Mouse (Mus musculus) kidney, postnatal 0 days (tissue): ENCODE data around the gene Rab13. TPM values are rescaled to one million over a fixed set of nuclear protein-coding genes. Genes with fewer than 3 reads are reported as not detected.

Experiments used
- ATAC-seq: fragments of 200-750 bp; cut with Nextera tagmentation; replicated peaks from 2 replicates; pipeline ENCODE4 v1.8.0; 2017; ENCODE audit warnings: low read depth, moderate number of reproducible peaks, moderate TSS enrichment, moderate library complexity; ENCODE audit not compliant: low FRiP score
- DNase-seq: peaks from one replicate; pipeline ENCODE4 v3.0.0-alpha.2; 2016; ENCODE audit warnings: low spot score
- H3K27ac ChIP-seq: fragments of 300-500 bp; sonication (generic); 2 replicates; pipeline ENCODE4 v1.5.1; 2014; ENCODE audit warnings: mild to moderate bottlenecking
- H3K27me3 ChIP-seq: fragments of 300-500 bp; sonication (generic); 2 replicates; pipeline ENCODE4 v1.6.1; 2014; ENCODE audit warnings: low read length, mixed read lengths; ENCODE audit not compliant: insufficient read depth
- H3K36me3 ChIP-seq: fragments of 300-500 bp; sonication (generic); 2 replicates; pipeline ENCODE4 v1.6.1; 2014; ENCODE audit warnings: low read length, mixed read lengths; ENCODE audit not compliant: insufficient read depth
- H3K4me1 ChIP-seq: fragments of 300-500 bp; sonication (generic); replicated peaks from 2 replicates; pipeline ENCODE4 v1.6.1; 2014; ENCODE audit warnings: antibody characterized with exemption, low read length, mixed read lengths; ENCODE audit not compliant: insufficient read depth
- H3K4me2 ChIP-seq: fragments of 300-500 bp; sonication (generic); 2 replicates; pipeline ENCODE4 v1.6.1; 2014; ENCODE audit warnings: mild to moderate bottlenecking, low read length, moderate library complexity, mixed read lengths
- H3K4me3 ChIP-seq: fragments of 300-500 bp; sonication (generic); replicated peaks from 2 replicates; pipeline ENCODE4 v1.5.1; 2014; ENCODE audit warnings: low read depth, low read length
- H3K9ac ChIP-seq: fragments of 300-500 bp; sonication (generic); 2 replicates; pipeline ENCODE4 v1.6.1; 2014; ENCODE audit warnings: low read depth, low read length
- H3K9me3 ChIP-seq: fragments of 300-500 bp; sonication (generic); replicated peaks from 2 replicates; pipeline ENCODE4 v1.6.1; 2016; ENCODE audit warnings: low read length, inconsistent platforms, mixed read lengths
- CTCF ChIP-seq: IDR thresholded peaks from 2 replicates; pipeline ENCODE4 v1.5.1; 2016; ENCODE audit warnings: antibody characterized with exemption, low read depth, mild to moderate bottlenecking, moderate library complexity
- WGBS: fragments of 180-500 bp; shearing (Covaris S2); extraction: QIAGEN DNeasy Blood & Tissue Kit; methylation state at CpG from one replicate; pipeline ENCODE4 v1.1.7; 2014; 5-methylcytosine and 5-hydroxymethylcytosine counted together
- polyA plus RNA-seq: library from polyadenylated mRNA; unstranded; fragments of >200 nt; fragmentation: Nextera tagmentation; extraction: Ambion mirVana; gene quantifications from 2 replicates; pipeline ENCODE4 v1.2.1, GENCODE M21; 2015

The Rab13 gene
- 34.0 and 36.7 TPM in 2 replicates for polyA plus RNA-seq

- Histone ChIP-seq H3K27me3 (no peaks in the 10 kb centered on the region), H3K4me1 (0 out of 2 replicates have a peak, but pooled peaks cover 7% of the 10 kb centered on the region), H3K36me3 (peaks cover 24% of the 10 kb centered on the region), H3K9ac (peak within 1 kb of the TSS; percentile 94), H3K4me2 (peak within 1 kb of the TSS; percentile 93), H3K9me3 (no peaks in the 10 kb centered on the region), H3K4me3 (peak within 1 kb of the TSS; percentile 93), H3K27ac (peak within 1 kb of the TSS; percentile 89)
- ATAC-seq = peak; percentile 90
- TF ChIP-seq CTCF = no peak
- WGBS = under 1% methylated on average over 42 of the region's 42 CpGs
- peak; percentile 98 for DNase-seq
These were observed at the start of gene Rab13, which contains the start of gene Rps27 for GRCm38 (mm10) chr3:90213377-90213866. Rab13 (plus strand) TSS chr3:90213695. Rps27 (minus strand) TSS chr3:90213651.

GRCm38 (mm10) chr3:90179566-90179965 lies 33.9 kb upstream of the Rab13 start:
- H3K27me3 ChIP-seq = no peaks in the 10 kb centered on the region
- DNase-seq = no peak
- H3K27ac ChIP-seq = no peak overlapping the region
- H3K36me3 ChIP-seq = no peaks in the 10 kb centered on the region
- no peaks in the 10 kb centered on the region for H3K4me1 ChIP-seq
- no peak for TF ChIP-seq CTCF
- no peak overlapping the region for H3K9ac ChIP-seq
- no peaks in the 10 kb centered on the region for H3K9me3 ChIP-seq
- WGBS = 65% methylated on average over 3 of the region's 3 CpGs
- no peak overlapping the region for H3K4me3 ChIP-seq
- ATAC-seq = no peak
- no peak overlapping the region for H3K4me2 ChIP-seq

- ATAC-seq = no peak
- no peak for DNase-seq
These were observed 29.9 kb upstream of the Rab13 start for GRCm38 (mm10) chr3:90183581-90183980.

GRCm38 (mm10) chr3:90190859-90191510 lies 22.5 kb upstream of the Rab13 start:
- no peak for TF ChIP-seq CTCF
- Histone ChIP-seq H3K4me1 (no peaks in the 10 kb centered on the region), H3K27me3 (no peaks in the 10 kb centered on the region), H3K27ac (no peak overlapping the region), H3K9ac (no peak overlapping the region), H3K36me3 (no peaks in the 10 kb centered on the region), H3K9me3 (no peaks in the 10 kb centered on the region), H3K4me2 (no peak overlapping the region), H3K4me3 (no peak overlapping the region)
- DNase-seq (no peak), ATAC-seq (no peak)
- WGBS = 74% methylated on average over 11 of the region's 11 CpGs

More at GRCm38 (mm10) chr3:90183581-90183980, 29.9 kb upstream of the Rab13 start:
- WGBS = 76% methylated on average over 3 of the region's 3 CpGs
- Histone ChIP-seq H3K9ac (no peak overlapping the region), H3K27me3 (no peaks in the 10 kb centered on the region), H3K27ac (no peak overlapping the region), H3K4me3 (no peak overlapping the region), H3K9me3 (no peaks in the 10 kb centered on the region), H3K4me2 (no peak overlapping the region), H3K4me1 (no peaks in the 10 kb centered on the region), H3K36me3 (no peaks in the 10 kb centered on the region)
- TF ChIP-seq CTCF = no peak

- DNase-seq (no peak), ATAC-seq (no peak)
- Histone ChIP-seq H3K4me2 (no peak overlapping the region), H3K27ac (no peak overlapping the region), H3K4me3 (no peak overlapping the region), H3K36me3 (no peaks in the 10 kb centered on the region), H3K27me3 (no peaks in the 10 kb centered on the region), H3K9ac (no peak overlapping the region), H3K4me1 (no peaks in the 10 kb centered on the region), H3K9me3 (no peaks in the 10 kb centered on the region)
- WGBS = 43% methylated on average over 4 of the region's 4 CpGs
- no peak for TF ChIP-seq CTCF
These were observed 18.7 kb upstream of the Rab13 start for GRCm38 (mm10) chr3:90194759-90195158.

GRCm38 (mm10) chr3:90195644-90196043 lies 17.9 kb upstream of the Rab13 start:
- H3K4me3 ChIP-seq = no peak overlapping the region
- WGBS = 77% methylated on average over 1 of the region's 1 CpGs
- DNase-seq (no peak), ATAC-seq (no peak)
- no peak overlapping the region for H3K9ac ChIP-seq
- H3K9me3 ChIP-seq = no peaks in the 10 kb centered on the region
- no peaks in the 10 kb centered on the region for H3K4me1 ChIP-seq
- no peak overlapping the region for H3K27ac ChIP-seq
- H3K4me2 ChIP-seq = no peak overlapping the region
- no peaks in the 10 kb centered on the region for H3K27me3 ChIP-seq
- TF ChIP-seq CTCF = no peak
- H3K36me3 ChIP-seq = no peaks in the 10 kb centered on the region

GRCm38 (mm10) chr3:90197548-90197947 lies 15.9 kb upstream of the Rab13 start:
- no peak for DNase-seq
- Histone ChIP-seq H3K4me1 (no peaks in the 10 kb centered on the region), H3K9ac (no peak overlapping the region), H3K27ac (no peak overlapping the region), H3K4me2 (no peak overlapping the region), H3K4me3 (no peak overlapping the region), H3K27me3 (no peaks in the 10 kb centered on the region), H3K9me3 (no peaks in the 10 kb centered on the region), H3K36me3 (no peaks in the 10 kb centered on the region)
- WGBS = 77% methylated on average over 1 of the region's 1 CpGs
- ATAC-seq = no peak
- TF ChIP-seq CTCF = no peak
